Mouse (Mus musculus): Measurements from ENCODE around the gene Pm20d1.

The Pm20d1 gene

DNA sequence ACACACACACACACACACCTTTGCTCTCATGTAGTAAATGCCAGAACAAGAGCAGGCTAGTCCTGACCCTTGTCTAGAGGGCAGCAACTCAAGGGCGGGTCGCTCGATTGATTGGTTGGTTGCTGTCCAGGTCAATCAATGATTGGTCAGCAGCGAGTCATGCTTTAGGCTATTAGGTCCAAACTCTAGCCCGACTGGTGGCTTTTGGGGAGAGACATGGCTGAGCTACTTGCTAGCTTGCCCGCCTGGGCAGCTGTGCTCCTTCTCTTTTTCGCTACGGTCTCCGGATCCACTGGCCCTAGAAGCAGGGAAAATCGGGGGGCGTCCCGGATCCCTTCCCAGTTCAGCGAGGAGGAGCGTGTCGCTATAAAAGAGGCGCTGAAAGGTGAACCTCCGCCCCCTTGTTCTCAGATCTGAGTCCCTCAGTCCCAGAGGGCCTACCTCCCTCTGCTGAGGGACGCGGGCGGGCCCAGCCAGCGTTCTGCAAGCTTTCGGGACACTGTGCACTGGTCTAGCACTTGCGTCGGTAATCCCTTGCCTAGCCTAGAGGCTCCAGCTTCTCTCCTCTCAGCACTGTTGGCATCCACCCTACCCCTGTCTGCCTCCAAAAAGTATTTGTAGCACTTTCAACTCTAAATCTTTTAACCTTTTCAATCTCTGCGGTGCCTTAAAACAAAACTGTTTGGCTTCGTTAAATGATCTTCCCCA, at the start of gene Pm20d1:
Gene Pm20d1 (plus strand): TSS at position 180 of the 708 bp plus-strand sequence.
- DNase-seq (ENCODE audit: low spot score), result peak; percentile 24

GRCm38 (mm10) chr1:131747761-131748160, 49.4 kb upstream of the Pm20d1 start:
- DNase-seq (ENCODE audit: low spot score), result no peak

DNA sequence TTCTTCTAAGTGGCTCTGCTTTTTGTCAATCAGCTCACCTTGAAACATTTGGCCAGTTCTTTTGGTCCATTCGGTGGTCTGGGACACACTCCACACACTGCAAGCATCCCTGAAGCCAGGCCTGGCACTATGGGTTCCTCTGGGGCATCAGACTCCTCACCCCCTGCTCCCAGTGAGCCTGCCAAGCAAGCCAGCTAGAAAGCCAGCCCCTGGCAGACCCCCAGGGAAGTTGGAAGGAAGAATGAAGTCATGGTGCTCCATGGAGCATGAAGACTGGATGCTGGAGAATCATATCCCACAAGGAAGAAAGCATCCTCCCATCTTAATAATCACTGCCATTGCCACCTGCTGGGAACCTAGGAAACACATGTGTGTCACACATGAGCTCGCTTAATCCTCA, 48.5 kb upstream of the Pm20d1 start:
- no peak for DNase-seq (ENCODE audit: low spot score)

- DNase-seq (ENCODE audit: low spot score), result no peak
Measured at GRCm38 (mm10) chr1:131749706-131750545, 47.3 kb upstream of the Pm20d1 start.

DNA sequence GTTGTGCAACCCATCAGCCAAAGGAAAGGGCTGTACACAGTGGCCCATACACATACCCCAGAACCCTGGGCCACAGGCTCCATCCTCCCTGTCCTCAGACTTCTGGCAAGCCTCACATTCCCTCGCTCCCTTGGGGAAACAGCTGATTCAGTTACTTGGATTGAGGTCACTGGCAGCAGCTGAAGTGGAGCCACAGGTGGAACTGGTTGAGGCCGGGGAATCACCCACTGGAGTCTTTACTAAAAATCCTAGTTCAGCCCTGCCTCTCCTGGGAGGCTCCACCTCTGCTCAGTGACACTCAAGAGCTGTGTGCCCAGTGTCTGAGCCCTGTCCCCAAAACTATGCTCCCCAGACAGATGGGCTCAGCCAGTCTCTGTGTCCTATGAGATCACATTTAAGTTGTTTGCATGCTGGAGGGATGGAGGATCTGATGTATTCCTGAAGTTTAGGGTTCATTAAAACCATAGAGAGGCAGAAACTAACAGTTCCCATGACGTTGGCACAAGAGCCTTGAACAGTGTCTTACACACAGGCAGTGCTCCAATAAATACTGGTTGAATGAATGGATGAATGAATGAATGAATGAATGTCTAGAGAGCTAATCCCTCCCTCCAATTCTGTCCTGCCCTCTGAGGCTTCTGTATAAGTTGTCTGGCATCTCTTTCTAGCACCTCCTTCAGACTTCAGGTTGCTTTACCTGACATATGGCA, 45.8 kb upstream of the Pm20d1 start:
- DNase-seq (ENCODE audit: low spot score), result no peak

DNA sequence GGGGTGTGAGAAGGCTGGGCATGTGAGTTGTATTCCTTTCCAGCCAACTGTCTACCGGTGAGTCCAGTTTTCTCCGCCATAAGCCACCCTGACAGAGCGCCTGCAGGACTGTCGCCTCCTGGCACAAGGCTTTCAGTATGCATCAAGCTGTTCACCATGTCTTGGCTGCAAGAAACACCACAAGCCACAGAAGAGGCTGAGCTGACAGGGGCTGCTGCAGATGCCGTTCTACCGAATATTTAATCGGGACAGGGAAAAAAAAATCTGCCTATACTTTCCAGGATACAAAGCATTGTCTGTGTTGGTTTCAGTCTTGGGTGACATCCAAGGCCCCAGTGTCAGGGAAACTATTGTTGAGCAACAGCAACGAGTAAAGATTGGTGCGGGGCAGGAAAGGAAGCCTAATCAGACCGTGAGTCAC, 45.3 kb upstream of the Pm20d1 start:
- DNase-seq (ENCODE audit: low spot score), result no peak

- DNase-seq (ENCODE audit: low spot score), result no peak
Measured at GRCm38 (mm10) chr1:131754212-131754829, 42.9 kb upstream of the Pm20d1 start.

DNA sequence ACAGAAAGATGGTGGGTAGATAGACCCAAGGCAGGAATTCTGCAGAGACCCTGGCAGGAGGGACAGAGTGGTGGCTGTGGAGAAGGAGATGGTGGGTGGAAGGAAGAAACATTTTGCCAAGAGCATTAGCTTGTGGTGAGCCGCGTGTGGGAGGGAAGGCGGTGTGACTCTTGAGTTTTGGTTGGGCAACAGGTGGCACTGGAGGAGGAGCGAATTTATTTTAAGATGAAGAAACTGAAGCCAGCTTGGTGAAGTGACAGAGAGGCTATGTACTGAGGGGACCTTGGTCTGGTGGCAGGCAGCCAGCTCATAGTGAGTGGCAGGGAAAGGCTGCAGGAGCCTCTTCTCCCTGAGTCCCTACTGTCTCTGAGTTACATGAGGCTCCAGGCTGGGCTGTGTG, 42.3 kb upstream of the Pm20d1 start:
- DNase-seq (ENCODE audit: low spot score), result peak; percentile 49

DNA sequence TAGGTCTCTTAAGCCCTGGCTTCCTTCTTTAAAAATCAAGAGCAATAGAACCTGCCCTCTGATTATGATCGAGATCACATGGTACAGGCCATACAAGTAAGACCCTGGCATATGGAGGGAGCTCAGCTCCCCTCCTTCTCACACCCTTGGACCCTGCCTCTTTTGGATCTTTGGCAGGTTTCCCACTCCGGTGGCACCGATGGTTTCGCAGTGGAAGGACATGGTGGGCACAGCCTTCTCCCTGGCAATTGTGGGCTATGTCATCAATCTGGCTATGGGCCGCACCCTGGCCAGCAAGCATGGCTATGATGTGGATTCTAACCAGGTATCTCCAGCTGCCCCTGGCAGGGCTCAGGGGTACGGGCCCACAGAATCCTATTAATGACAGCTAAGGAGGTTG, 40.0 kb upstream of the Pm20d1 start:
- DNase-seq (ENCODE audit: low spot score), result no peak

- no peak for DNase-seq (ENCODE audit: low spot score)
Measured at GRCm38 (mm10) chr1:131758796-131759195, 38.4 kb upstream of the Pm20d1 start.

DNA sequence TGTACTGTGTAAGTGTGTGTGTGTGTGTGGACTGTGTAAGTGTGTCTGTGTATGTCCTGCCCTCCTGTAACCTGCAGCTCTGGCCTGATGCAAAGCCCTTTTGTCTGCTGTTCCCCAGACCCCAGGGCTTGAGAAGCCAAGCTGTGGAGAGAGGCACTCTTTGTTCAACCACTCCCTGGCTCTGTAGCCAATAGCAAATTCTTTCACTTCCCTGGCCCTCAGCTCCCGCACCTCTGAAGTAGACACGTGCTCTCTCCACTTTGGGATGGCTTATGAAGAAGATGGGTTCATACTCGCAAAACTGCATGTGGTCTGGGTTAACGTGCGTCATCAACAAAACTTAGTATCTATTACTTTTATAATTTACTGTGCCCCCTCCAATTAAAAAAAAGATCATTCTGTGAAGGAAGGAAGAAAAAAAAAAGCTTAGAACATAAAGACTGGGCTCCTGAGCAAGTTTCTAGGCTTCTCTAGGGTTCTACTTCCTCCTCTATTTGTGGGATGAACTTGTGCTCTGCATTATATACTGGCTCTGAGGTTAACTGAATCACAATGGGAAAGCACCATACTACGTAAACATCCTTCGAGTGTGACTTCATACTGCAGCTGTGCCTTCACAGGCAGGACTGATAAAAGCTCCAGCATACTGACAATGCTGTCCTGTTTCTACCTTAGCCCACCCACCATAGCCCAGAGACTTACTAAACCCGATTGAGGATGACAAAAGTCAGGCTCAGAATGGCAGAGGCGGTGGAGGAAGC, 37.3 kb upstream of the Pm20d1 start:
- DNase-seq (ENCODE audit: low spot score), result no peak

DNA sequence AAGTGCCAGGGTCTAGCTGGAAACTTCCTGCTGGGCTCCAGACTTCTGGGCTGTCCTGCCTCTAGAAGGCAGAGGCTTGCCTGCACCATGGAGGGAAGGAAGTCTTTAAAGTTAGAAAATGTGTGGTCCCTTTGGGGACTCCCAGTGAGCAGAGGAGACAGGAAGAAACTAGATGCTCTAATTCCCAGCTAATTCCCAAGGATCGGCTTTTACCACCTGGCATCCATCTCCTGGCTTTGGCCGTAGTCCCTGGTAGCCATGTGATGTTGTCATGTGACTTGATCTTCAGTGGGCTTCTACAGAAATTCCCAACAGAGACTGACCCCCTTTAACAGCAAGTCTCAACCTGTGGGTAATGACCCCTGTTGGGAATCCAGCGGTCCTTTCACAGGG, 36.8 kb upstream of the Pm20d1 start:
- DNase-seq (ENCODE audit: low spot score), result no peak

DNA sequence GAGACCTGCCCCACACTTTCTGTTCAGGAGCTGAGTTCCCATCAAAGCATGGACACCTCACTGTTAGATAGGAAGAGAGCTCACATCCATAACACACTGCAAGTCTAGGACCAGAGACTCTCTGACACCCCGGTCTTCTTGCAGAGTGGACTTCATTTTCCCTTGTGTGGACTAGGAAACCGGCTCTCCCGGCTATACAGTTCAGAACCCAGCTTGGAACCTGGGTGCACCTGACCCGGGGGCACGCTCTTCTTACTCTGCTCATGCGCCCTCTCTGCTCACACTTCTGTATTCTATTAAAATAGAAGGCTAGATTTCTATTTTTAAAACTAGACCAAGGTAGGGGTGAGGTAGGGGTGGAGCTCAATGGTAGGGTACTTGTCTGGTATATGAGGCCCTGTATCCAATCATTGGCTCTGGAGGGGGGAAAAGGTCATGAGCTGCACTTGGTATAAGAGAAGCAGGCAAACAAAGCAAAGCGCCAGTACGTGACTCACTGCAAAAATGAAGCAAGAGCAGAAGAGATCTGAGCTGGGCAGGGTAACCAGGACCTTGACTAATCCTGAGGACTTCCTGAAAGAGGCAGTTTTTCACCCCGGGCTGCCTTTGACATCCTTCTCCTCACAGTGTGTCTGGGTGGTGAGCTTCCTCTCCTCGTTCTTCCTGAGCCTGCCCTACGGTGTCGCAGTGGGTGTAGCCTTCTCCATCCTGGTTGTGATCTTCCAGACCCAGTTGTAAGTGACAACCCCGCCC, 35.9 kb upstream of the Pm20d1 start:
- no peak for DNase-seq (ENCODE audit: low spot score)

- no peak for DNase-seq (ENCODE audit: low spot score)
Measured at GRCm38 (mm10) chr1:131763683-131764082, 33.5 kb upstream of the Pm20d1 start.

DNA sequence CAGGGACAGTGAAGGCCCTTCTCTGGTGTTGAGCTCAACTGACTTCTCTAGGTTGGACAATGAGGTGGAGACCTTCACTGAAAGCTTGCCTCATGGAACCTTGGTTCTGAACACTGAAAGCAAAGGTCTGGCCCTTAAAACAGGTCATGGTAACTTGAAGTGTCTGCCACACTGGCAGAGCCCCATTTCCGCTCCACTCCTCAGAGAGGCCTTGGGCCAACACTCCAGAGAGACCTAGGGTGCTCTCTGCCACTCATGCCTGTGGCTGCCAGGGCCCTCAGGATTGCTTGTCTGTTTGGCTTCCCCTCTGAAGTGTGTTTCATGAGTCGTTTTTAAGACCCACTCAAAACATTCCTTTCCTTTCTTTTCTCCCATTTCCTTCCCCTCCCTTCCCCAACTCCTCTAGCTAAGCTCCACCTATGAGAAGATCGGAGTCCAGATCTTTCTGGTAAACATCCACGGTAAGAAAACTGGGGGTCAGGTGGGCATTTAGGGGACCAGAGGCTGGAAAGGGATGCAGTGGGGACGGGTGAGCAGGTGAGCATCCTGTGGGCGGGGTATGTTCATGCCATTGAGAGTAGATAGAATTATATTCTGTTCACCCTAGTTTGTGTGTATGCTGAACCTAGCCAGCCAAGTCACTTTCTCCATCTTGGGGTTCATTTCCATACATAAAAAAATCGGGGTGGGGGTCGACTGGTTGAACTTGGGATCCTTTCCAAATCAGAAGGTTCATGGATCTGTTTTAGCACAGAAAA, 32.4 kb upstream of the Pm20d1 start:
- DNase-seq (ENCODE audit: low spot score), result no peak

DNA sequence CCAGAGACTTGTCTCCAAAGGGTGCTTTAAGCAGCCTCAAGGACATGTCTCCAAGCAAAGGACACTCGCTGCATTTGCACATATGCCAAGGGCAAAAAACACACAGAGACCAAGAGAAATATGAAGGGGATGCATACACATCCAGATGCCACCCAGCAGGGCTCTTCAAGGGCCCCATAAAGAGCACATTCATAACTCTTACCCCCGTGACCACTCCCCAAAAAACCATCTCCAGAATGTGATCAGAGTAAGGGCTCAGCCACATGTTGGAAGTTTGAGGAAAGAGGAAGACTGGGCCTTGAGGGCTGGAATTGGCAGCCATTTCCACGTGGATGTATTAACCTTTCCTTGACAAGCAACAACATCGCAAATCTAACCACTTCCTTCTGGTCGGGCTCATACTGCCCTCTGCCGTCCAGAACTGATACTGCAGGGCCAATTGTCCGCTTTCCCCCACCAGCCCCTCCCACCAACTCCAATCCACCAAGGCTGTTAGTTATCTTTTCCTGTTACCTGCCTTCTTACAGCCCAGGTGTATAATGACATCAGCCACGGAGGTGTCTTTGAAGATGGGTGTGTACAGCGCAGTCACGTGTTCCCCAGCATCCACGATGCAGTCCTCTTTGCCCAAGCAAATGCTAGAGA, 31.7 kb upstream of the Pm20d1 start:
- DNase-seq (ENCODE audit: low spot score), result peak; percentile 87

DNA sequence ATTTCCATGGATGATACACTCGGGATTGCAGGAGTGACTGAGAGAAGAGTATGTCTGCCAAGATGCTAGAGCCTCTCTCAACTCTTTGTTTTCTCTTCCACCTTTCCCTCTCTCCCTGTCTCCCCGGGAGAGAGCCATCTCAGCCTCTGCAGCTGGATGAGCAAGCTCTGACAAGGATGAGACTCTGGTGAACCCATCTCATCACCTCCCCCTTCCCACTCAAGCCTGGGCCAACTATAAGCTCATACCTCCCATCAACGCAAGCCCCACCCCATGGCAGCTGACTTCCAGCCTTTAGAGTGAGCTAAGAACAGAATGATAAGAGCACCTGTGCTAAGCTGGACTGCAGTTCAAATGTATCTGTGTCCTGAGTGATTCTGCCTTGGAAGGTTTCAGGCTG, 27.9 kb upstream of the Pm20d1 start:
- DNase-seq (ENCODE audit: low spot score), result no peak

GRCm38 (mm10) chr1:131770656-131771055, 26.5 kb upstream of the Pm20d1 start:
- peak; percentile 87 for DNase-seq (ENCODE audit: low spot score)

DNA sequence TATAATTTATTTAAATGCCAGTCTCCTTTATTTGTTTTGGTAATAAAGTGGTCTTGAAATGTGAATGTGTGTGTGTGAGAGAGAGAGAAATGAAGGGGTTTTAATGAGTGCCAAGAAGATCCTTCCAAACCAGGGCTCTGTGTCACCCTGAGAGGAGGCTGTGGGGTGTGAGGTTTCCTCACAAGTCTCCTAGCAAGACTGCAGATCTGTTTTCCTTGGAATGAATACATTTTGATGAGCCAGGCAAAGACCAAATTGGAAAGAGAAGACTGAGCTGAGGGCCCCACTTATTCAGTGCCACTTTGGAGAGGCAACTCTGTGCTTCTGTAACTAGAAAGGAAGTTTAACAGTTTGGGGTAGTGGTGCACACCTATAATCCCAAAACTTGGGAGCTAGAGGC, 25.7 kb upstream of the Pm20d1 start:
- no peak for DNase-seq (ENCODE audit: low spot score)

GRCm38 (mm10) chr1:131794591-131794990, 2.6 kb upstream of the Pm20d1 start:
- DNase-seq (ENCODE audit: low spot score), result no peak

Data from layer of hippocampus, adult 11-12 months (tissue).